In genomic region chr1:67820092-67820491, GRCm38 (mm10) we compare ENCODE assay signal across 18 mouse cellular contexts.
"Had no signal": no experiment of that assay in that cellular context is flagged by ENCODE, and none has a peak within 500 bp of the region (broad histone marks: within the 10 kb centered on the region; RNA-seq: fewer than 3 reads in every experiment).

No protein-coding gene starts in this region.

- H3K4me2 ChIP-seq: liver, embryonic 15.5 days; lung, embryonic 15.5 days; midbrain, embryonic 12.5 days; neural tube, embryonic 12.5 days; stomach, embryonic 15.5 days had no signal

- DNase-seq: liver, postnatal 0 days; lung, adult 2 months; lung, postnatal 14 days; lung, postnatal 36 days; midbrain, embryonic 14.5 days; right cerebral cortex, postnatal 14 days; thymus, adult 2 months; thymus, postnatal 25 days; thymus, postnatal 4 days had no signal

- H3K9ac ChIP-seq: liver, embryonic 15.5 days; liver, postnatal 0 days; lung, embryonic 15.5 days; midbrain, embryonic 12.5 days; neural tube, embryonic 12.5 days; stomach, embryonic 15.5 days had no signal

- H3K9me3 ChIP-seq: liver, embryonic 15.5 days; lung, embryonic 15.5 days; megakaryocyte, embryonic 14.5 days; midbrain, embryonic 12.5 days; neural tube, embryonic 12.5 days; stomach, embryonic 15.5 days had no signal

- H3K27me3 ChIP-seq: liver, embryonic 15.5 days; lung, embryonic 15.5 days; megakaryocyte, embryonic 14.5 days; midbrain, embryonic 12.5 days; neural tube, embryonic 12.5 days; stomach, embryonic 15.5 days had no signal

- ATAC-seq: liver, postnatal 0 days; lung, postnatal 0 days had no signal

- H3K4me3 ChIP-seq: liver, embryonic 15.5 days; lung, embryonic 15.5 days; megakaryocyte, embryonic 14.5 days; midbrain, embryonic 12.5 days; neural tube, embryonic 12.5 days; stomach, embryonic 15.5 days had no signal

- H3K27ac ChIP-seq: liver, embryonic 15.5 days; lung, embryonic 15.5 days; macrophage; midbrain, embryonic 12.5 days; neural tube, embryonic 12.5 days; stomach, embryonic 15.5 days; stomach, postnatal 0 days had no signal

- H3K4me1 ChIP-seq: liver, embryonic 15.5 days; lung, embryonic 15.5 days; megakaryocyte, embryonic 14.5 days; midbrain, embryonic 12.5 days; neural tube, embryonic 12.5 days; stomach, embryonic 15.5 days had no signal

- H3K36me3 ChIP-seq: liver, embryonic 15.5 days; lung, embryonic 15.5 days; midbrain, embryonic 12.5 days; neural tube, embryonic 12.5 days; stomach, embryonic 15.5 days had no signal
